Mouse (Mus musculus) lung, adult 2 months (tissue): ENCODE measurements around the gene AU018091. TPM values are rescaled to one million over a fixed set of nuclear protein-coding genes. Genes with fewer than 3 reads are reported as not detected.

ENCODE experiments used
- DNase-seq: peaks from one replicate; pipeline ENCODE4 v3.0.0; 2022
- H3K4me1 ChIP-seq: fragments of 200-500 bp; 2 replicates; pipeline ENCODE4 v1.6.1; 2011; ENCODE audit warnings: low read length; ENCODE audit not compliant: control insufficient read depth, insufficient read depth
- H3K4me3 ChIP-seq: fragments of 200-500 bp; replicated peaks from 2 replicates; pipeline ENCODE3; 2011; ENCODE audit warnings: low read depth, mild to moderate bottlenecking, control low read depth, low read length; ENCODE audit errors: extremely low read depth
- CTCF ChIP-seq: fragments of 200-500 bp; IDR thresholded peaks from 2 replicates; pipeline ENCODE4 v1.5.1; 2011; ENCODE audit warnings: mild to moderate bottlenecking, low read length, control low read depth; ENCODE audit not compliant: insufficient read depth
- POLR2A ChIP-seq: fragments of 200-500 bp; IDR thresholded peaks from 2 replicates; pipeline ENCODE4 v1.6.1; 2011; ENCODE audit warnings: low read depth, mild to moderate bottlenecking, control low read depth, low read length, borderline replicate concordance; ENCODE audit errors: extremely low read depth
- WGBS: fragments of 180-500 bp; shearing (Covaris S2); methylation state at CpG from one replicate; pipeline ENCODE4 v1.1.7; 2018; 5-methylcytosine and 5-hydroxymethylcytosine counted together
- polyA plus RNA-seq: library from polyadenylated mRNA; depleted of rRNA; stranded (reverse); fragments of >200 nt; gene quantifications from 2 replicates; pipeline ENCODE4 v1.2.3, GENCODE M21; 2012; rRNA removed

AU018091 gene
- polyA plus RNA-seq, result 0.22 and 0.26 TPM in 2 replicates

DNA sequence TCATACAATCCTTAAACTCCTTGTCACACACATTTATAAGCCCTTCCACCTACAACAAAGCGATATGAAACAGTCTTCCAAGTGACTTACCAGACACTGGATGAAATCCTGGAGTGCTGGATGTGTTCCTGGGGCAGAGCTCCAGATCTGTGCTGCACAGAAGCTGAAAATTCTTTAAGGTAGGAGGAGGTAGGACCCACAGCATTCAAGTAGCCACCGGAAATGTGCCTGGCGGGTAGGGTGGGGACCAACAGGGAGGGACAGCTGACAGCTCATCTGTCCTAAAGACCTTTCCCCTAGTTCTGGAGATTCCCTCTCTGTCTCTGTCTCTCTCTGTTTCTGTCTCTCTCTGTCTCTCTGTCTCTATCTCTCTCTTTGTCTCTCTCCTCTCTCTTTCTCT lies at the start of gene AU018091:
Gene AU018091, minus strand, starts transcription at position 279 of the 400 bp plus-strand sequence.
- Histone ChIP-seq H3K4me3 (no peak within 1 kb of the TSS), H3K4me1 (no peaks in the 10 kb centered on the region)
- TF ChIP-seq CTCF (no peak), POLR2A (no peak)
- 70% methylated on average over 3 of the region's 3 CpGs for WGBS
- DNase-seq, result no peak

DNA sequence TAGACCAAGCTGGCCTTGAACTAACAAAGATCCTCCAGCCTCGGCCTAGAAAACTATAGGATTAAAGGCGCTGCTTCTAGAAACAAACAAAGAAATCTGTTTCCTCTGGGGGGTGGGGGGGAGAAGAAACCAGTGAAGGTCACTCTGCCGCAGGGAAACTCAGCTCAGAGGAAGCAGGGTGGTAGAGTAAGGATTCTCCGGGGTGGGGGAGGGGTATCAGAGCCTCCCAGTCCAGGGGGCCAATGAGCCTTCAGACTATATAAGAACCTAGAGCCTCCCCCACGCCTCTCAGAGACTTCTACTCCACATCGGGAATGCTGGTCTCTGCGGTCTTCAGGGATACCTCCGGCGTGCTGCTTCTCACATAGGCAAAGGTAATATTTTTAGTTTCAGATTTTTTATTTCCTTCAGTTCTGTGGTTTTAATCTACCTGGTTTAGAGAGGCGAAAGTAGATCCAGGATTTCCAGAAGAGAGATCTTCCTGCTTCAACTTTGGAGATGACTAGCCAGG lies 48.6 kb upstream of the AU018091 start:
- WGBS, result 25% methylated on average over 10 of the region's 10 CpGs
- TF ChIP-seq CTCF (no peak), POLR2A (no peak)
- Histone ChIP-seq H3K4me1 (no peaks in the 10 kb centered on the region), H3K4me3 (no peak overlapping the region)
- no peak for DNase-seq

DNA sequence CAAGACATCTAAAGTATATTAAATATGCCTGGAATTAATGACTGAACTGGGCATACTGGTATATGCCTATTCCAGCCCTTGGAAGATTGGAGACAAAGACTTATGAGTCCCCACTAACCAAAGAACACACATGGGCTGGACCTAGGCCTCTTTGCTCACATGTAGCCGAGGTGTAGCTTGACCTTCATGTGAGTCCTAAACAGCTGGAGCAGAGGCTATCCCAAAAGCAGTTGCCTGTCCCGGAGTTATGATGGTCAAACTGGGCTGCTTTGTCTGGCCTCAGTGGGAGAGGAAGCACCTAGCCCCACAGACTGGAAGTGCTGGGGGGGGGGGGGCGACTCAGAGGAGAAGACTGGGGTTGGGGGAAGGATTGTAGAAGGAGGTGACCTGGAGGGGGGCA lies 47.3 kb upstream of the AU018091 start:
- DNase-seq, result no peak
- 53% methylated on average over 3 of the region's 3 CpGs for WGBS
- TF ChIP-seq POLR2A (no peak), CTCF (no peak)
- no peaks in the 10 kb centered on the region for H3K4me1 ChIP-seq
- H3K4me3 ChIP-seq, result no peak overlapping the region

DNA sequence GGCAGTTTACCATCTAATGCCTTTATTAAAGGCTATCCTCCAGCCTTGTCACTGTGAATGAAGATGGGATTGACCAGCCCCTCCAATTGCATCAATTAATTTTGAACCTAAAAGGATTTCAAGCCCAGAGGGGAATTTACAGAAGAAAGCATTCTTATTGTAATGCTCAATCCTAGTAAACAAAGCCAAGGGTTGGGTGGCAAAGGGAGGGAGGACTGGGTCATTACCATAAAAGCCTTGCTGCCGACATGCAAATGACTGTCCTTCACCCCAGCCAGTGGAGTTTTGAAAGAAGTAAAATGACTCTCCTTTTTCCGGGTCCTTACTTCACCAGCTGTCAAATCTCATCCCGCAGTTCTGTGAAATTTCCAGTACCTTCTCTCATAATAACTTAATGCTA lies 44.6 kb upstream of the AU018091 start:
- WGBS, result 39% methylated on average over 3 of the region's 3 CpGs
- Histone ChIP-seq H3K4me1 (no peaks in the 10 kb centered on the region), H3K4me3 (no peak overlapping the region)
- no peak for TF ChIP-seq CTCF
- TF ChIP-seq POLR2A, result no peak
- DNase-seq, result no peak

DNA sequence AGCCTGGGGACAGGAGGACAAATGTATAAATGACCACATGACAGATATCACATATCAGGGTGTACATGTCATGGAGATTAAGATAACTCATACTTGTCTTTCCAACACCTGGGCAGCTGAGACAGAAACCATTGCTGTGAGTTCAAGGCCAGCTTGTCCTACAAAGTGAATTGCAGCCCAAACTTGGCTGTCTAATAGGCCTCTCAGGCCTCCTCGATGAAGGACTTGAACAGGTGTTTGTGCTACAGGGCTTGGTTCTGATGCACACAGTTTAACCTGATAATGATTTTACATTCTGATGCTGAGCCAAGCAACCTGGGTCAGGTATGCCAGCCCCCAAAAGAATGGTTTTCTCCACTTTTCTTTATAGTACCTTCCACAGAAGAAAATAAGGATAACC lies 44.2 kb upstream of the AU018091 start:
- no peak for DNase-seq
- TF ChIP-seq POLR2A, result no peak
- no peak for TF ChIP-seq CTCF
- H3K4me1 ChIP-seq, result no peaks in the 10 kb centered on the region
- no peak overlapping the region for H3K4me3 ChIP-seq
- WGBS, result 58% methylated on average over 1 of the region's 1 CpGs

DNA sequence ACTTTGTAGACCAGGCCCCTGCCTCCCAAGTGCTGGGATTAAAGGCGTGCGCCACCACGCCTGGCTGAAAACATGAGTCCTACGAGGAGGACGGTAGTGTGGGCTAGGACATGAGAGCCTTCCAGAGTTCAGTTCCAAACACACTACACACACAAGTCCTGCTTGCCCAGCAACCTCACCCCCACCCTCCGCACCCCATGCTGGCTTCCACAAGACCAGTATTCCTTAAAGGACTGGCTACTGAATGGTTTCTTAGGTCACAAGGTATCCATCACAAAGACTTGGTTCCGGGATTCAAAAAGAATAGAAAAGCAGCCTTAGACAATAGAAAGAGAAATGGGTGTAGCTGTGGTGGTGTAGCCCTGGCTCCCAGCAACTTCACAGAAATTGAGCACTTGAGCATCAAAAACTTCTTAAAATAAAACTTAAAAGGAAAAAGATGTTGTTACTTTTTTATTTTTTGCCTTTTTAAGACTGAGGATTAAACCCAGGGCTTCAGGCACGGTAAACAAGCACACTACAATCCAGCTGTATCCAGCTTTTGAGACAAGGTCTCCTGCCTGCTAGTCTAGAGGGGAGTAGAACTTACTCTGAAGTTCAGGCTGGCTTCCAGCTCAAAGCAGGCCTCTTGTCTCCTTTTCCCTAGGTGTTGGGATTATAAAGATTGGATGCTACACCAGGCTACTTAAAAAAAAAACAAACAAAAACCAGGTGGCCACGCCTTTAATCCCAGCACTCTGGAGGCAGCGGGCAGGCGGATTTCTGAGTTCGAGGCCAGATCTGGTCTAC lies 43.2 kb upstream of the AU018091 start:
- no peak overlapping the region for H3K4me3 ChIP-seq
- no peak for TF ChIP-seq POLR2A
- TF ChIP-seq CTCF, result no peak
- no peak for DNase-seq
- 78% methylated on average over 12 of the region's 12 CpGs for WGBS
- H3K4me1 ChIP-seq, result no peaks in the 10 kb centered on the region

DNA sequence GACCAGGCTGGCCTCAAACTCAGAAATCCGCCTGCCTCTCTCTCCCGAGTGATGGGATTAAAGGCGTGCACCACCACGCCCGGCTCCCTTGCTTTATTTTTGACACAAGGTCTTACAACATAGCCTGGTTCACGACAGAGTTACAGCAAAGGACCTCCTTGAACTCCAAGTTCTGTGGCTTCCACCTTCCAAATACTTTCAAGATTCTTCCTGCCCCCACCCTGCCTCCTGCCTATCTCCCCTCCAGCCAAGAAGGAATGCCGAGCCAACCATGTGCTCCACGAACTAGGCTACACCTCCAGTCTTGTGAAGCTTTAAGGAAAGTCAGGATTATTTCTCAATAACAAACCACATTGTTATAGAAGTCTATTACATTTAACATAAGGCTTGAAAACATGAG lies 42.5 kb upstream of the AU018091 start:
- Histone ChIP-seq H3K4me3 (no peak overlapping the region), H3K4me1 (no peaks in the 10 kb centered on the region)
- TF ChIP-seq CTCF (no peak), POLR2A (no peak)
- 65% methylated on average over 8 of the region's 8 CpGs for WGBS
- DNase-seq, result no peak

DNA sequence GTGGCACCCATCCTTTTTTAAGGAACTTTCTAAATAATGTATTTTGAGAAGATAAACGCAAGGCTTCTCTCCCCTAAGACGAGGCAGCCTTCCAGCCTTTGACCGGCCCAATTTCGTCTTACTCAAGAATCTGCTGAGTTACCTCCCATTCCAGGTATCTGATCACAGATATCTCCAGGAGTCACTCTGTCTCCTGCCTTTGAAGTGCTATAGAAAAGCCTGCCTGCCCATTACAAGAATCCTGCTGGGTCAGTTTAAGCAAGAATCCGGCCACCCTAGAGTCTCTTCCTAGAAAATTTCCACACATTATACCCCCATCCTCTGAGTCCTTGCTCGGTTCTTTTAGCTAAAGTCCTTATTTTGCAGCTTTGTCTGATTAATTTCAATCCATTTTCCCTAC lies 41.6 kb upstream of the AU018091 start:
- DNase-seq, result no peak
- 39% methylated on average over 6 of the region's 6 CpGs for WGBS
- TF ChIP-seq CTCF (no peak), POLR2A (no peak)
- Histone ChIP-seq H3K4me3 (no peak overlapping the region), H3K4me1 (no peaks in the 10 kb centered on the region)

DNA sequence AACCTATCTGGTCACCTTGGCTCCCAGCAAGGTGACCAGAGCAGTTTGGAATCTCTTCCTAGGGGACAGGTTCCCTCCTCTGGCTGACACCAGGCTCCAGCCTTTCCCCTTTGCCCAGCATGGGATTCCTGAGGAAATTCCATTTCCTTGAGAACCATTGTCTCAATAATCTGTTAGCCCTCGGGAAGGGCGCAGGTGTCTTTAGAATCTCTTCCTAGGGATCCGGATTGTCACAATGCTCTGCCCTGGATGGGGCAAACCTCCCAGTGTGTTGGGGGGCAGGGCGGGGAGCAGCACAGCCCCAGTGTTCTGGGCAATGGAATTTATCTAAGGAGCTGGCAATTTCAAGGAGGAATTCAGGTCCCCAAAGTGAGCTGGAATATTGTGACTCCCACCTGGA lies 37.5 kb upstream of the AU018091 start:
- TF ChIP-seq CTCF (no peak), POLR2A (no peak)
- 31% methylated on average over 4 of the region's 4 CpGs for WGBS
- Histone ChIP-seq H3K4me1 (no peaks in the 10 kb centered on the region), H3K4me3 (no peak overlapping the region)
- DNase-seq, result no peak

DNA sequence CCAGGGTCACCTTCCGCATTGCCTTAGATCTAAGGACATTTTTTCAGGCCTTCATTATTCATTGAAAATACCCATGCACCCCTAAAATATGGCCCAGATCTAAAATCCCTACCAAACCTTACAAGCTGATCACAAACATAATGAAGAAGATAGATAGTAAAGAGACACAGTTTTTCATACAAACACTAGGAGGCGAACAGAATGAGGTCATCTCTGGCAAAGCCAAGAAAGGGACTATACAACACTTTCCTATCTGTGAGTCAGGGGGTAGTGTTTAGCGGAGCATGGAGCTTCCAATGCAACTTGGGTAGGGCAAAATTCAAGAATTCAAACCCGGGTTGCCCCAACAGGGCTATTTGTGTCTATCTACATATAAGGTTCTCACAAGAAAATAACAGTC lies 35.6 kb upstream of the AU018091 start:
- Histone ChIP-seq H3K4me1 (no peaks in the 10 kb centered on the region), H3K4me3 (no peak overlapping the region)
- DNase-seq, result no peak
- TF ChIP-seq CTCF (no peak), POLR2A (no peak)
- WGBS, result 75% methylated on average over 4 of the region's 4 CpGs
